Mouse (Mus musculus) limb, embryonic 10.5 days (tissue): Measurements from ENCODE around the gene Fmo9. TPM values are rescaled to one million over a fixed set of nuclear protein-coding genes. Genes with fewer than 3 reads are reported as not detected.

Experiments
- DNase-seq: peaks from one replicate; pipeline ENCODE4 v3.0.0-alpha.2; 2017; ENCODE audit warnings: low spot score
- H3K27ac ChIP-seq: fragments of 300-500 bp; sonication (generic); 2 replicates; pipeline ENCODE4 v1.5.1; 2016; ENCODE audit warnings: mild to moderate bottlenecking
- H3K27me3 ChIP-seq: fragments of 300-500 bp; sonication (generic); 2 replicates; pipeline ENCODE4 v1.6.1; 2016; ENCODE audit warnings: low read depth, mild to moderate bottlenecking; ENCODE audit not compliant: poor library complexity, severe bottlenecking
- H3K36me3 ChIP-seq: fragments of 300-500 bp; sonication (generic); 2 replicates; pipeline ENCODE4 v1.6.1; 2016; ENCODE audit warnings: mild to moderate bottlenecking, moderate library complexity
- H3K4me1 ChIP-seq: fragments of 300-500 bp; sonication (generic); 2 replicates; pipeline ENCODE4 v1.6.1; 2016
- H3K4me3 ChIP-seq: fragments of 300-500 bp; sonication (generic); 2 replicates; pipeline ENCODE4 v1.5.1; 2016; ENCODE audit warnings: mild to moderate bottlenecking, moderate library complexity
- H3K9me3 ChIP-seq: fragments of 300-500 bp; sonication (generic); replicated peaks from 2 replicates; pipeline ENCODE4 v1.6.1; 2016; ENCODE audit warnings: mild to moderate bottlenecking
- WGBS: fragments of 180-500 bp; shearing (Covaris S2); methylation state at CpG from one replicate; pipeline ENCODE4 v1.1.7; 2016; 5-methylcytosine and 5-hydroxymethylcytosine counted together
- microRNA-seq: library from miRNA; unstranded; fragments of <30 nt; microRNA quantifications from one replicate; pipeline ENCODE4, GENCODE M21; 2017
- polyA plus RNA-seq: library from polyadenylated mRNA; unstranded; fragments of >200 nt; fragmentation: Nextera tagmentation; extraction: Ambion mirVana; gene quantifications from 2 replicates; pipeline ENCODE4 v1.2.1, GENCODE M21; 2016

The Fmo9 gene
- polyA plus RNA-seq, result not detected in 2 replicates

GRCm38 (mm10) chr1:166681745-166682144, at the start of gene Fmo9:
Gene Fmo9 (minus strand): TSS chr1:166681845.
- Histone ChIP-seq H3K9me3 (no peaks in the 10 kb centered on the region), H3K27ac (no peak within 1 kb of the TSS), H3K4me1 (no peaks in the 10 kb centered on the region), H3K4me3 (no peak within 1 kb of the TSS), H3K27me3 (no peaks in the 10 kb centered on the region), H3K36me3 (no peaks in the 10 kb centered on the region)
- 92% methylated on average over 1 of the region's 1 CpGs for WGBS
- no peak for DNase-seq

- Histone ChIP-seq H3K27ac (no peak overlapping the region), H3K9me3 (no peaks in the 10 kb centered on the region), H3K4me3 (no peak overlapping the region), H3K27me3 (no peaks in the 10 kb centered on the region), H3K36me3 (no peaks in the 10 kb centered on the region), H3K4me1 (no peaks in the 10 kb centered on the region)
- 82% methylated on average over 4 of the region's 4 CpGs for WGBS
- DNase-seq, result no peak
Measured at GRCm38 (mm10) chr1:166730886-166731285, 49.2 kb upstream of the Fmo9 start.

GRCm38 (mm10) chr1:166730215-166730614, 48.6 kb upstream of the Fmo9 start:
- no peaks in the 10 kb centered on the region for H3K9me3 ChIP-seq
- H3K27me3 ChIP-seq, result no peaks in the 10 kb centered on the region
- WGBS, result 70% methylated on average over 2 of the region's 2 CpGs

GRCm38 (mm10) chr1:166710861-166711260, 29.2 kb upstream of the Fmo9 start:
- Histone ChIP-seq H3K4me3 (no peak overlapping the region), H3K9me3 (no peaks in the 10 kb centered on the region), H3K36me3 (no peaks in the 10 kb centered on the region), H3K27ac (no peak overlapping the region), H3K27me3 (no peaks in the 10 kb centered on the region), H3K4me1 (no peaks in the 10 kb centered on the region)
- no peak for DNase-seq
- 91% methylated on average over 7 of the region's 7 CpGs for WGBS

More at GRCm38 (mm10) chr1:166730215-166730614, 48.6 kb upstream of the Fmo9 start:
- DNase-seq, result no peak
- Histone ChIP-seq H3K36me3 (no peaks in the 10 kb centered on the region), H3K4me3 (no peak overlapping the region), H3K4me1 (no peaks in the 10 kb centered on the region), H3K27ac (no peak overlapping the region)

- WGBS, result 80% methylated on average over 10 of the region's 10 CpGs
- H3K36me3 ChIP-seq, result no peaks in the 10 kb centered on the region
- no peak overlapping the region for H3K27ac ChIP-seq
- H3K4me1 ChIP-seq, result no peaks in the 10 kb centered on the region
- no peaks in the 10 kb centered on the region for H3K27me3 ChIP-seq
- H3K4me3 ChIP-seq, result no peak overlapping the region
- no peak for DNase-seq
- H3K9me3 ChIP-seq, result no peaks in the 10 kb centered on the region
Measured at GRCm38 (mm10) chr1:166702270-166702912, 20.7 kb upstream of the Fmo9 start.

GRCm38 (mm10) chr1:166669264-166669663, 12.4 kb downstream of the Fmo9 start:
- H3K36me3 ChIP-seq, result no peaks in the 10 kb centered on the region
- H3K9me3 ChIP-seq, result no peaks in the 10 kb centered on the region
- H3K27ac ChIP-seq, result no peak overlapping the region
- 94% methylated on average over 5 of the region's 5 CpGs for WGBS
- DNase-seq, result no peak
- no peak overlapping the region for H3K4me3 ChIP-seq
- H3K27me3 ChIP-seq, result no peaks in the 10 kb centered on the region
- H3K4me1 ChIP-seq, result no peaks in the 10 kb centered on the region

GRCm38 (mm10) chr1:166660800-166661199, 20.8 kb downstream of the Fmo9 start:
- H3K36me3 ChIP-seq, result no peaks in the 10 kb centered on the region
- no peak overlapping the region for H3K4me3 ChIP-seq
- no peaks in the 10 kb centered on the region for H3K27me3 ChIP-seq
- 88% methylated on average over 8 of the region's 8 CpGs for WGBS
- H3K9me3 ChIP-seq, result no peaks in the 10 kb centered on the region
- no peak for DNase-seq
- no peaks in the 10 kb centered on the region for H3K4me1 ChIP-seq
- no peak overlapping the region for H3K27ac ChIP-seq

- no peaks in the 10 kb centered on the region for H3K9me3 ChIP-seq
- H3K36me3 ChIP-seq, result no peaks in the 10 kb centered on the region
- DNase-seq, result no peak
- 93% methylated on average over 2 of the region's 2 CpGs for whole genome bisulfite sequencing
- no peak within 1 kb of the TSS for H3K4me3 ChIP-seq
- H3K27me3 ChIP-seq, result no peaks in the 10 kb centered on the region
- no peaks in the 10 kb centered on the region for H3K4me1 ChIP-seq
- no peak within 1 kb of the TSS for H3K27ac ChIP-seq
Measured at GRCm38 (mm10) chr1:166647593-166647992, 34.1 kb downstream of the Fmo9 start, which contains the start of gene Gm4847. Gene Gm4847 (minus strand): TSS chr1:166647693.

Small RNA genes within 50 kb of the gene (microRNA-seq; reads per million reads assigned to microRNA genes)
- not detected for gene Gm22992

Other genes with a start within 250 kb of the Fmo9 start
- gene Gm4846, start 184.3 kb downstream of the Fmo9 start, polyA plus RNA-seq, result not detected in 2 replicates
- gene Gm4847, start 34.2 kb downstream of the Fmo9 start, polyA plus RNA-seq, result not detected in 2 replicates